16 mouse cellular contexts compared by ENCODE assay signal in genomic region chr15:56554386-56554785, GRCm38 (mm10).
DNase-seq lines count a peak whose midpoint lies in the region; ATAC-seq and TF ChIP-seq lines count a peak whose summit lies in the region.
"Had no signal": no experiment of that assay in that cellular context is flagged by ENCODE, and none has a peak within 500 bp of the region (broad histone marks: within the 10 kb centered on the region; RNA-seq: fewer than 3 reads in every experiment).

No protein-coding gene starts in this region.

- no peaks in the 10 kb centered on the region for H3K36me3 ChIP-seq in heart, adult 2 months (ENCODE audit: control insufficient read depth, insufficient read depth, low read length)
- H3K36me3 ChIP-seq in intestine, postnatal 0 days (ENCODE audit: control insufficient read depth, insufficient read depth), result no peaks in the 10 kb centered on the region
- H3K36me3 ChIP-seq: embryonic facial prominence, embryonic 15.5 days; limb, embryonic 13.5 days had no signal

- no peaks in the 10 kb centered on the region for H3K9me3 ChIP-seq in intestine, postnatal 0 days (ENCODE audit: control insufficient read depth)
- H3K9me3 ChIP-seq: embryonic facial prominence, embryonic 15.5 days; limb, embryonic 13.5 days had no signal

- WGBS in heart, adult 2 months, result 66% methylated on average over 3 of the region's 3 CpGs
- 79% methylated on average over 3 of the region's 3 CpGs for WGBS in intestine, postnatal 0 days

- H3K9ac ChIP-seq in heart, adult 2 months (ENCODE audit: low read depth, low read length), result no peak overlapping the region
- H3K9ac ChIP-seq in intestine, postnatal 0 days (ENCODE audit: low read depth, low read length), result no peak overlapping the region
- H3K9ac ChIP-seq: embryonic facial prominence, embryonic 15.5 days; limb, embryonic 13.5 days; liver, postnatal 0 days had no signal

- peak; percentile 18 to 40 for DNase-seq in heart, adult 2 months
- DNase-seq in heart, postnatal 4 days, result no peak
- DNase-seq in 3T3-L1 (ENCODE audit: low read depth, low spot score) (peak; percentile 90), adipocyte (ENCODE audit: low spot score) (peak; percentile 69)
- peak; percentile 23 to 43 for DNase-seq in gastrocnemius, postnatal 36 days
- no peak for DNase-seq in left cerebral cortex, postnatal 36 days (ENCODE audit: low spot score in 2 of 2)
- DNase-seq: cerebellum, adult 11 months; kidney, postnatal 10 days; liver, postnatal 0 days; right cerebral cortex, adult 18-20 months had no signal

- intact Hi-C loops in heart, adult 2 months (cut with DNase I), result no loop called here
- intact Hi-C loops in gastrocnemius, postnatal 36 days (cut with DNase I), result no loop called here
- intact Hi-C loops in left cerebral cortex, postnatal 36 days (cut with DNase I), result no loop called here

- H3K27ac ChIP-seq in heart, adult 2 months, result no peak overlapping the region
- no peak overlapping the region for H3K27ac ChIP-seq in intestine, postnatal 0 days (ENCODE audit: low read depth, low read length)
- H3K27ac ChIP-seq: embryonic facial prominence, embryonic 15.5 days; limb, embryonic 13.5 days had no signal

- no peaks in the 10 kb centered on the region for H3K79me2 ChIP-seq in heart, adult 2 months (replicated peaks; ENCODE audit: control insufficient read depth, insufficient read depth, low read length)

- H3K4me3 ChIP-seq in heart, adult 2 months, result no peak overlapping the region
- no peak overlapping the region for H3K4me3 ChIP-seq in intestine, postnatal 0 days (ENCODE audit: low read depth, low read length)
- H3K4me3 ChIP-seq: embryonic facial prominence, embryonic 15.5 days; limb, embryonic 13.5 days had no signal

- no peak for TF ChIP-seq POLR2A in heart, adult 2 months (IDR thresholded peaks at IDR 0.05; ENCODE audit: insufficient read depth, low read depth, low read length)

- no peak for TF ChIP-seq CTCF in heart, adult 2 months (IDR thresholded peaks at IDR 0.05)
- TF ChIP-seq CTCF in intestine, postnatal 0 days (IDR thresholded peaks at IDR 0.05; ENCODE audit: low read depth), result no peak

- H3K27me3 ChIP-seq in heart, adult 2 months (ENCODE audit: control insufficient read depth, insufficient read depth, low read length), result no peaks in the 10 kb centered on the region
- no peaks in the 10 kb centered on the region for H3K27me3 ChIP-seq in intestine, postnatal 0 days (replicated peaks; ENCODE audit: control insufficient read depth, insufficient read depth, low read length)
- H3K27me3 ChIP-seq: embryonic facial prominence, embryonic 15.5 days; limb, embryonic 13.5 days had no signal

- no peak overlapping the region for H3K4me2 ChIP-seq in intestine, postnatal 0 days (replicated peaks; ENCODE audit: low read depth)
- H3K4me2 ChIP-seq: embryonic facial prominence, embryonic 15.5 days; limb, embryonic 13.5 days; midbrain, embryonic 11.5 days had no signal

- no peak for ATAC-seq in intestine, postnatal 0 days
- ATAC-seq in erythroblast, adult 5-6 weeks (replicated peaks; ENCODE audit: low FRiP score, poor library complexity, severe bottlenecking), result no peak
- ATAC-seq: CD4-positive, CD25-positive, alpha-beta regulatory T cell, adult 4 months; liver, postnatal 0 days had no signal

- no peak for TF ChIP-seq EP300 in heart, adult 2 months (IDR thresholded peaks at IDR 0.05; ENCODE audit: insufficient read depth, low read depth, low read length)

- no peaks in the 10 kb centered on the region for H3K4me1 ChIP-seq in heart, adult 2 months (ENCODE audit: control insufficient read depth, insufficient read depth, low read length)
- no peaks in the 10 kb centered on the region for H3K4me1 ChIP-seq in intestine, postnatal 0 days (replicated peaks; ENCODE audit: control insufficient read depth, insufficient read depth, low read length)
- H3K4me1 ChIP-seq: embryonic facial prominence, embryonic 15.5 days; limb, embryonic 13.5 days had no signal

Comparison
In these comparisons a context has a peak if more than half of its experiments do, and no peak if none do; other contexts are left out.
1. DNase-seq: peak in heart, adult 2 months (2 of 2), 3T3-L1 (single experiment), adipocyte (single experiment) and gastrocnemius, postnatal 36 days (2 of 2); none in heart, postnatal 4 days (single experiment) and left cerebral cortex, postnatal 36 days (0 of 2).